Mouse (Mus musculus): ENCODE measurements around the gene Zfp638. TPM values are rescaled to one million over a fixed set of nuclear protein-coding genes. Genes with fewer than 3 reads are reported as not detected.
A peak's percentile ranks its signal among the peaks of the same experiment; 100 is the strongest.

Gene Zfp638
- total and polyA plus RNA-seq, 2 experiments from 2014 or later = 31.9 to 40.4 TPM

- Histone ChIP-seq H3K36me3 (replicated peaks; ENCODE audit: control insufficient read depth, insufficient read depth, low read length) (peaks cover 19% of the 10 kb centered on the region), H3K27me3 (ENCODE audit: control insufficient read depth, insufficient read depth, low read length) (no peaks in the 10 kb centered on the region), H3K4me1 (ENCODE audit: control insufficient read depth, insufficient read depth) (no peaks in the 10 kb centered on the region), H3K9me3 (replicated peaks; ENCODE audit: control insufficient read depth, low read length) (no peaks in the 10 kb centered on the region), H3K27ac (ENCODE audit: low read depth) (no peak overlapping the region), H3K4me3 (ENCODE audit: low read depth, low read length) (no peak overlapping the region), H3K9ac (replicated peaks; ENCODE audit: low read depth, low read length) (no peak overlapping the region), H3K4me2 (ENCODE audit: low read depth, low read length) (no peak overlapping the region)
- ATAC-seq (ENCODE audit: insufficient read depth, low read depth) = no peak
- 54% methylated on average over 2 of the region's 2 CpGs for WGBS
- peak; percentile 30 for DNase-seq (ENCODE audit: low spot score)
- TF ChIP-seq CTCF (IDR thresholded peaks at IDR 0.05; ENCODE audit: low read depth) (no peak), EP300 (IDR thresholded peaks at IDR 0.05; ENCODE audit: low read depth) (no peak)
These were observed 61.3 kb downstream of the Zfp638 start for GRCm38 (mm10) chr6:83928225-83928624.

GRCm38 (mm10) chr6:83939492-83939891 lies 72.6 kb downstream of the Zfp638 start:
- TF ChIP-seq CTCF (IDR thresholded peaks at IDR 0.05; ENCODE audit: low read depth) (no peak), EP300 (IDR thresholded peaks at IDR 0.05; ENCODE audit: low read depth) (no peak)
- Histone ChIP-seq H3K27me3 (ENCODE audit: control insufficient read depth, insufficient read depth, low read length) (no peaks in the 10 kb centered on the region), H3K4me1 (ENCODE audit: control insufficient read depth, insufficient read depth) (no peaks in the 10 kb centered on the region), H3K4me2 (ENCODE audit: low read depth, low read length) (no peak overlapping the region), H3K36me3 (replicated peaks; ENCODE audit: control insufficient read depth, insufficient read depth, low read length) (peaks cover 33% of the 10 kb centered on the region), H3K9me3 (replicated peaks; ENCODE audit: control insufficient read depth, low read length) (no peaks in the 10 kb centered on the region), H3K27ac (ENCODE audit: low read depth) (no peak overlapping the region), H3K9ac (replicated peaks; ENCODE audit: low read depth, low read length) (no peak overlapping the region), H3K4me3 (ENCODE audit: low read depth, low read length) (no peak overlapping the region)
- 94% methylated on average over 2 of the region's 2 CpGs for WGBS
- no peak for DNase-seq (ENCODE audit: low spot score)
- ATAC-seq (ENCODE audit: insufficient read depth, low read depth) = no peak

- ATAC-seq (ENCODE audit: insufficient read depth, low read depth) = no peak
- WGBS = 70% methylated on average over 13 of the region's 13 CpGs
These were observed 75.9 kb downstream of the Zfp638 start for GRCm38 (mm10) chr6:83942806-83943205.

GRCm38 (mm10) chr6:83953603-83954002 lies 86.7 kb downstream of the Zfp638 start:
- H3K36me3 ChIP-seq (replicated peaks; ENCODE audit: control insufficient read depth, insufficient read depth, low read length) = peaks cover 48% of the 10 kb centered on the region
- no peaks in the 10 kb centered on the region for H3K9me3 ChIP-seq (replicated peaks; ENCODE audit: control insufficient read depth, low read length)
- H3K4me3 ChIP-seq (ENCODE audit: low read depth, low read length) = no peak overlapping the region
- H3K4me1 ChIP-seq (ENCODE audit: control insufficient read depth, insufficient read depth) = no peaks in the 10 kb centered on the region
- TF ChIP-seq EP300 (IDR thresholded peaks at IDR 0.05; ENCODE audit: low read depth) (no peak), CTCF (IDR thresholded peaks at IDR 0.05; ENCODE audit: low read depth) (no peak)
- no peaks in the 10 kb centered on the region for H3K27me3 ChIP-seq (ENCODE audit: control insufficient read depth, insufficient read depth, low read length)
- ATAC-seq (ENCODE audit: insufficient read depth, low read depth) (no peak), DNase-seq (ENCODE audit: low spot score) (no peak)
- no peak overlapping the region for H3K9ac ChIP-seq (replicated peaks; ENCODE audit: low read depth, low read length)
- H3K27ac ChIP-seq (ENCODE audit: low read depth) = no peak overlapping the region
- H3K4me2 ChIP-seq (ENCODE audit: low read depth, low read length) = no peak overlapping the region

More at GRCm38 (mm10) chr6:83942806-83943205, 75.9 kb downstream of the Zfp638 start:
- no peak overlapping the region for H3K9ac ChIP-seq (replicated peaks; ENCODE audit: low read depth, low read length)
- H3K9me3 ChIP-seq (replicated peaks; ENCODE audit: control insufficient read depth, low read length) = no peaks in the 10 kb centered on the region
- H3K27me3 ChIP-seq (ENCODE audit: control insufficient read depth, insufficient read depth, low read length) = no peaks in the 10 kb centered on the region
- H3K36me3 ChIP-seq (replicated peaks; ENCODE audit: control insufficient read depth, insufficient read depth, low read length) = peaks cover 54% of the 10 kb centered on the region
- no peaks in the 10 kb centered on the region for H3K4me1 ChIP-seq (ENCODE audit: control insufficient read depth, insufficient read depth)
- no peak for DNase-seq (ENCODE audit: low spot score)
- no peak overlapping the region for H3K4me2 ChIP-seq (ENCODE audit: low read depth, low read length)
- TF ChIP-seq EP300 (IDR thresholded peaks at IDR 0.05; ENCODE audit: low read depth) = no peak
- TF ChIP-seq CTCF (IDR thresholded peaks at IDR 0.05; ENCODE audit: low read depth) = no peak
- H3K27ac ChIP-seq (ENCODE audit: low read depth) = no peak overlapping the region
- no peak overlapping the region for H3K4me3 ChIP-seq (ENCODE audit: low read depth, low read length)

GRCm38 (mm10) chr6:83987642-83988041 lies 120.7 kb downstream of the Zfp638 start:
- Histone ChIP-seq H3K4me2 (ENCODE audit: low read depth, low read length) (no peak overlapping the region), H3K9ac (replicated peaks; ENCODE audit: low read depth, low read length) (no peak overlapping the region), H3K9me3 (replicated peaks; ENCODE audit: control insufficient read depth, low read length) (no peaks in the 10 kb centered on the region), H3K27me3 (ENCODE audit: control insufficient read depth, insufficient read depth, low read length) (no peaks in the 10 kb centered on the region), H3K36me3 (replicated peaks; ENCODE audit: control insufficient read depth, insufficient read depth, low read length) (peaks cover 45% of the 10 kb centered on the region), H3K27ac (ENCODE audit: low read depth) (no peak overlapping the region), H3K4me3 (ENCODE audit: low read depth, low read length) (no peak overlapping the region), H3K4me1 (ENCODE audit: control insufficient read depth, insufficient read depth) (0 out of 2 replicates have a peak, but pooled peaks cover 5% of the 10 kb centered on the region)
- no peak for DNase-seq (ENCODE audit: low spot score)
- TF ChIP-seq CTCF (IDR thresholded peaks at IDR 0.05; ENCODE audit: low read depth) (no peak), EP300 (IDR thresholded peaks at IDR 0.05; ENCODE audit: low read depth) (no peak)
- ATAC-seq (ENCODE audit: insufficient read depth, low read depth) = no peak
- 92% methylated on average over 5 of the region's 5 CpGs for WGBS

- H3K4me1 ChIP-seq (ENCODE audit: control insufficient read depth, insufficient read depth) = peaks cover 10% of the 10 kb centered on the region; the same call in 1 of the 2 replicates
- H3K9me3 ChIP-seq (replicated peaks; ENCODE audit: control insufficient read depth, low read length) = no peaks in the 10 kb centered on the region
- no peak overlapping the region for H3K4me2 ChIP-seq (ENCODE audit: low read depth, low read length)
- no peak overlapping the region for H3K9ac ChIP-seq (replicated peaks; ENCODE audit: low read depth, low read length)
- ATAC-seq (ENCODE audit: insufficient read depth, low read depth) (no peak), DNase-seq (ENCODE audit: low spot score) (no peak)
- peaks cover 15% of the 10 kb centered on the region for H3K36me3 ChIP-seq (replicated peaks; ENCODE audit: control insufficient read depth, insufficient read depth, low read length)
- WGBS = 63% methylated on average over 1 of the region's 1 CpGs
- H3K27ac ChIP-seq (ENCODE audit: low read depth) = no peak overlapping the region
- TF ChIP-seq EP300 (IDR thresholded peaks at IDR 0.05; ENCODE audit: low read depth) (no peak), CTCF (IDR thresholded peaks at IDR 0.05; ENCODE audit: low read depth) (no peak)
- no peak overlapping the region for H3K4me3 ChIP-seq (ENCODE audit: low read depth, low read length)
- H3K27me3 ChIP-seq (ENCODE audit: control insufficient read depth, insufficient read depth, low read length) = no peaks in the 10 kb centered on the region
These were observed 135.8 kb downstream of the Zfp638 start for GRCm38 (mm10) chr6:84002716-84003115.
